Mouse (Mus musculus) brain, embryonic 14.5 days (tissue): ENCODE results near the gene Syne1.
A peak's percentile ranks its signal among the peaks of the same experiment; 100 is the strongest.

Experiments
- CTCF ChIP-seq: fragments of 200-500 bp; IDR thresholded peaks from 2 replicates; pipeline ENCODE4 v1.5.1; 2012; ENCODE audit warnings: inconsistent platforms, mild to moderate bottlenecking, moderate library complexity, borderline replicate concordance; ENCODE audit not compliant: insufficient read depth, insufficient read length; ENCODE audit errors: extremely low read depth
- POLR2A ChIP-seq: fragments of 200-500 bp; IDR thresholded peaks from 2 replicates; pipeline ENCODE4 v1.6.1; 2012; ENCODE audit warnings: mild to moderate bottlenecking, inconsistent platforms, borderline replicate concordance; ENCODE audit not compliant: poor library complexity, insufficient read depth, insufficient read length, severe bottlenecking; ENCODE audit errors: extremely low read depth

GRCm38 (mm10) chr10:5600123-5600522 is 48.8 kb upstream of the Syne1 start:
- TF ChIP-seq POLR2A (no peak), CTCF (peak; percentile 48)
